ENCODE assay signal across 25 mouse cellular contexts in genomic region chr4:98806306-98806705, GRCm38 (mm10). TPM values are rescaled to one million over a fixed set of nuclear protein-coding genes. Genes with fewer than 3 reads are reported as not detected.
DNase-seq lines count a peak whose midpoint lies in the region; ATAC-seq and TF ChIP-seq lines count a peak whose summit lies in the region.
"Had no signal": no experiment of that assay in that cellular context is flagged by ENCODE, and none has a peak within 500 bp of the region (broad histone marks: within the 10 kb centered on the region; RNA-seq: fewer than 3 reads in every experiment).

No protein-coding gene starts in this region.

- H3K9me3 ChIP-seq in lung, embryonic 14.5 days (ENCODE audit: low read depth, low read length): no peaks in the 10 kb centered on the region
- H3K9me3 ChIP-seq in limb, embryonic 10.5 days (replicated peaks): no peaks in the 10 kb centered on the region
- no peaks in the 10 kb centered on the region for H3K9me3 ChIP-seq in forebrain, embryonic 12.5 days
- H3K9me3 ChIP-seq: heart, embryonic 13.5 days; liver, embryonic 13.5 days had no signal

- H3K9ac ChIP-seq in lung, embryonic 14.5 days: no peak overlapping the region
- H3K9ac ChIP-seq in forebrain, embryonic 12.5 days: no peak overlapping the region
- H3K9ac ChIP-seq: liver, embryonic 13.5 days had no signal

- 0 out of 2 replicates have a peak, but pooled peaks have one; percentile 21 for ATAC-seq in lung, embryonic 14.5 days (ENCODE audit: insufficient read depth)
- ATAC-seq in forebrain, embryonic 12.5 days (ENCODE audit: low FRiP score): no peak
- ATAC-seq: forebrain, embryonic 16.5 days had no signal

- no peak for TF ChIP-seq CTCF in lung, embryonic 14.5 days (IDR thresholded peaks at IDR 0.05; ENCODE audit: low read depth)
- TF ChIP-seq CTCF in lung, adult 2 months (IDR thresholded peaks at IDR 0.05; ENCODE audit: insufficient read depth, low read length): no peak

- WGBS in lung, embryonic 14.5 days: 49% methylated on average over 9 of the region's 9 CpGs
- WGBS in lung, adult 2 months: 48% methylated on average over 9 of the region's 9 CpGs
- 86% methylated on average over 9 of the region's 9 CpGs for WGBS in limb, embryonic 10.5 days
- 90% methylated on average over 9 of the region's 9 CpGs for WGBS in forebrain, embryonic 12.5 days

- no peak overlapping the region for H3K4me2 ChIP-seq in lung, embryonic 14.5 days
- no peak overlapping the region for H3K4me2 ChIP-seq in forebrain, embryonic 12.5 days
- H3K4me2 ChIP-seq: liver, embryonic 13.5 days had no signal

- no peaks in the 10 kb centered on the region for H3K27me3 ChIP-seq in lung, embryonic 14.5 days (ENCODE audit: insufficient read depth, low read length)
- H3K27me3 ChIP-seq in limb, embryonic 10.5 days (ENCODE audit: low read depth, poor library complexity, severe bottlenecking): no peaks in the 10 kb centered on the region
- H3K27me3 ChIP-seq in forebrain, embryonic 12.5 days: no peaks in the 10 kb centered on the region
- H3K27me3 ChIP-seq: heart, embryonic 13.5 days; liver, embryonic 13.5 days had no signal

- H3K27ac ChIP-seq in lung, embryonic 14.5 days (ENCODE audit: low read depth): no peak overlapping the region; the same call in 1 of the 2 replicates
- H3K27ac ChIP-seq in limb, embryonic 10.5 days: peak overlapping the region; percentile 92
- H3K27ac ChIP-seq in forebrain, embryonic 12.5 days: no peak overlapping the region
- H3K27ac ChIP-seq: liver, embryonic 13.5 days had no signal

- peaks cover 21% of the 10 kb centered on the region for H3K4me1 ChIP-seq in lung, embryonic 14.5 days (ENCODE audit: insufficient read depth)
- H3K4me1 ChIP-seq in lung, adult 2 months (ENCODE audit: control insufficient read depth, insufficient read depth, low read length): peaks cover 2% of the 10 kb centered on the region
- peaks cover 72% of the 10 kb centered on the region for H3K4me1 ChIP-seq in limb, embryonic 10.5 days
- H3K4me1 ChIP-seq in forebrain, embryonic 12.5 days: no peaks in the 10 kb centered on the region
- H3K4me1 ChIP-seq: liver, embryonic 13.5 days had no signal

- no peak overlapping the region for H3K4me3 ChIP-seq in lung, embryonic 14.5 days (ENCODE audit: low read depth, low read length)
- no peak overlapping the region for H3K4me3 ChIP-seq in lung, adult 2 months (replicated peaks; ENCODE audit: extremely low read depth, low read depth, low read length)
- H3K4me3 ChIP-seq in limb, embryonic 10.5 days: no peak overlapping the region
- H3K4me3 ChIP-seq in forebrain, embryonic 12.5 days (replicated peaks): no peak overlapping the region
- H3K4me3 ChIP-seq: erythroblast, embryonic 14.5 days; heart, embryonic 13.5 days; liver, embryonic 13.5 days had no signal

- H3K36me3 ChIP-seq in lung, embryonic 14.5 days (ENCODE audit: insufficient read depth): no peaks in the 10 kb centered on the region
- H3K36me3 ChIP-seq in limb, embryonic 10.5 days: peaks cover 20% of the 10 kb centered on the region
- H3K36me3 ChIP-seq in forebrain, embryonic 12.5 days (replicated peaks): no peaks in the 10 kb centered on the region
- H3K36me3 ChIP-seq: heart, embryonic 13.5 days; liver, embryonic 13.5 days had no signal

- TF ChIP-seq POLR2A in lung, adult 2 months (IDR thresholded peaks at IDR 0.05; ENCODE audit: borderline replicate concordance, extremely low read depth, low read depth, low read length): no peak

- peak; percentile 31 for DNase-seq in lung, embryonic 14.5 days
- DNase-seq in lung, adult 2 months: no peak
- peak; percentile 36 for DNase-seq in kidney, adult 9 months
- no peak for DNase-seq in limb, embryonic 10.5 days (ENCODE audit: low spot score)
- DNase-seq in lung, postnatal 36 days: peak; percentile 60
- DNase-seq in heart, postnatal 4 days: no peak
- no peak for DNase-seq in adrenal gland, adult 2 months
- DNase-seq: adrenal gland, postnatal 14 days; cerebellum, adult 18-20 months; heart, adult 11 months; layer of hippocampus, postnatal 36 days; liver, embryonic 13.5 days; midbrain, embryonic 14.5 days; retina, postnatal 1 day had no signal

RNA-seq across cellular contexts. Expression of gene Kank4, which starts 11.0 kb away (rescaled TPM):
- 5.9 and 6.7 TPM in 2 replicates for polyA plus RNA-seq in lung, embryonic 14.5 days (2014; fragmentation: Nextera tagmentation; extraction: Ambion mirVana)
- polyA plus RNA-seq in lung, adult 2 months (2012; rRNA removed): 6.9 and 9.3 TPM in 2 replicates
- polyA plus RNA-seq in limb, embryonic 10.5 days (2016; fragmentation: Nextera tagmentation; extraction: Ambion mirVana): 1.7 and 2.5 TPM in 2 replicates
- total RNA-seq in heart, postnatal 4 days (2021): 1 to 10 TPM; 2.4 to 3.3 TPM
- total RNA-seq in adrenal gland, adult 2 months (2021): 1 to 10 TPM; 2.8 to 3.9 TPM
- polyA plus RNA-seq in adrenal gland, adult 2 months (2012; rRNA removed): 1.5 and 2.2 TPM in 2 replicates
- polyA plus RNA-seq in forebrain, embryonic 12.5 days (2016; fragmentation: Nextera tagmentation; extraction: Ambion mirVana): 0.60 and 0.82 TPM in 2 replicates
- total RNA-seq: hematopoietic stem cell, adult 5-6 weeks had no signal
- polyA plus RNA-seq: erythroblast, embryonic 14.5 days had no signal

RNA-seq across cellular contexts. Expression of gene I0C0044D17Rik, which starts 17.3 kb away (rescaled TPM):
- not detected in 2 replicates for polyA plus RNA-seq in lung, embryonic 14.5 days (2014; fragmentation: Nextera tagmentation; extraction: Ambion mirVana)
- polyA plus RNA-seq in lung, adult 2 months (2012; rRNA removed): not detected in 2 replicates
- polyA plus RNA-seq in limb, embryonic 10.5 days (2016; fragmentation: Nextera tagmentation; extraction: Ambion mirVana): not detected in 2 replicates
- total RNA-seq in heart, postnatal 4 days (2021): not detected
- total RNA-seq in adrenal gland, adult 2 months (2021): not detected
- polyA plus RNA-seq in adrenal gland, adult 2 months (2012; rRNA removed): not detected in 2 replicates
- polyA plus RNA-seq in forebrain, embryonic 12.5 days (2016; fragmentation: Nextera tagmentation; extraction: Ambion mirVana): not detected in 2 replicates
- total RNA-seq: adrenal gland, postnatal 14 days; gastrocnemius, adult 18-20 months; hematopoietic stem cell, adult 5-6 weeks; layer of hippocampus, postnatal 36 days; left cerebral cortex, postnatal 36 days; megakaryocyte progenitor cell, adult 5-6 weeks had no signal
- polyA plus RNA-seq: cortical plate, adult 2 months; erythroblast, embryonic 14.5 days; forebrain, embryonic 16.5 days; heart, embryonic 13.5 days; liver, embryonic 13.5 days; midbrain, embryonic 14.5 days; small intestine, adult 2 months; urinary bladder, adult 2 months had no signal

Comparison
In these comparisons a context has a peak if more than half of its experiments do, and no peak if none do; other contexts are left out.
1. DNase-seq: peak in lung, embryonic 14.5 days (single experiment), kidney, adult 9 months (single experiment) and lung, postnatal 36 days (single experiment); none in lung, adult 2 months (single experiment), limb, embryonic 10.5 days (single experiment), heart, postnatal 4 days (single experiment) and adrenal gland, adult 2 months (single experiment).